Mouse (Mus musculus) forebrain, embryonic 14.5 days (tissue): Measurements from ENCODE around the gene Prickle2. TPM values are rescaled to one million over a fixed set of nuclear protein-coding genes. Genes with fewer than 3 reads are reported as not detected.

Experiments used
- ATAC-seq: fragments of 200-750 bp; cut with Nextera tagmentation; 2 replicates; pipeline ENCODE4 v1.8.0; 2017; ENCODE audit warnings: mild to moderate bottlenecking, moderate library complexity
- DNase-seq: peaks from one replicate; pipeline ENCODE4 v3.0.0-alpha.2; 2015; ENCODE audit warnings: low spot score
- H3K27ac ChIP-seq: fragments of 300-500 bp; sonication (generic); 2 replicates; pipeline ENCODE4 v1.5.1; 2014; ENCODE audit warnings: low read depth, mild to moderate bottlenecking, control low read depth, low read length, moderate library complexity
- H3K27me3 ChIP-seq: fragments of 300-500 bp; sonication (generic); replicated peaks from 2 replicates; pipeline ENCODE4 v1.6.1; 2014; ENCODE audit warnings: low read length, control low read depth, mixed read lengths; ENCODE audit not compliant: control insufficient read depth, insufficient read depth
- H3K36me3 ChIP-seq: fragments of 300-500 bp; sonication (generic); 2 replicates; pipeline ENCODE4 v1.6.1; 2014; ENCODE audit warnings: low read length, control low read depth; ENCODE audit not compliant: control insufficient read depth, insufficient read depth
- H3K4me1 ChIP-seq: fragments of 300-500 bp; sonication (generic); 2 replicates; pipeline ENCODE4 v1.6.1; 2014; ENCODE audit warnings: antibody characterized with exemption, low read length, control low read depth; ENCODE audit not compliant: control insufficient read depth, insufficient read depth
- H3K4me2 ChIP-seq: fragments of 300-500 bp; sonication (generic); 2 replicates; pipeline ENCODE4 v1.6.1; 2014; ENCODE audit warnings: mild to moderate bottlenecking, control low read depth, low read length
- H3K4me3 ChIP-seq: fragments of 300-500 bp; sonication (generic); 2 replicates; pipeline ENCODE4 v1.5.1; 2014; ENCODE audit warnings: low read depth, low read length, control low read depth
- H3K9ac ChIP-seq: fragments of 300-500 bp; sonication (generic); 2 replicates; pipeline ENCODE4 v1.6.1; 2014; ENCODE audit warnings: mild to moderate bottlenecking, low read length, control low read depth, moderate library complexity
- H3K9me3 ChIP-seq: fragments of 300-500 bp; sonication (generic); replicated peaks from 2 replicates; pipeline ENCODE4 v1.6.1; 2016; ENCODE audit warnings: low read length, control low read depth, mixed read lengths; ENCODE audit not compliant: control insufficient read depth
- WGBS: fragments of 180-500 bp; shearing (Covaris S2); extraction: QIAGEN DNeasy Blood & Tissue Kit; methylation state at CpG from one replicate; pipeline ENCODE4 v1.1.7; 2014; 5-methylcytosine and 5-hydroxymethylcytosine counted together
- polyA plus RNA-seq: library from polyadenylated mRNA; unstranded; fragments of >200 nt; fragmentation: Nextera tagmentation; extraction: Ambion mirVana; gene quantifications from 2 replicates; pipeline ENCODE4 v1.2.1, GENCODE M21; 2014

The Prickle2 gene
- polyA plus RNA-seq, 1 experiment from 2014 or later = 5.5 TPM

GRCm38 (mm10) chr6:92468892-92469291 lies 237.1 kb downstream of the Prickle2 start:
- no peak overlapping the region for H3K4me2 ChIP-seq
- no peaks in the 10 kb centered on the region for H3K36me3 ChIP-seq
- no peak overlapping the region for H3K4me3 ChIP-seq
- H3K9me3 ChIP-seq = no peaks in the 10 kb centered on the region
- H3K4me1 ChIP-seq = 0 out of 2 replicates have a peak, but pooled peaks cover 2% of the 10 kb centered on the region
- no peak for ATAC-seq
- no peaks in the 10 kb centered on the region for H3K27me3 ChIP-seq
- no peak overlapping the region for H3K9ac ChIP-seq
- H3K27ac ChIP-seq = no peak overlapping the region
- 87% methylated on average over 4 of the region's 4 CpGs for WGBS
- DNase-seq = no peak

- Histone ChIP-seq H3K36me3 (no peaks in the 10 kb centered on the region), H3K4me3 (no peak overlapping the region), H3K27ac (no peak overlapping the region), H3K4me1 (0 out of 2 replicates have a peak, but pooled peaks cover 2% of the 10 kb centered on the region), H3K9me3 (no peaks in the 10 kb centered on the region), H3K4me2 (no peak overlapping the region), H3K9ac (no peak overlapping the region), H3K27me3 (no peaks in the 10 kb centered on the region)
- DNase-seq = no peak
- WGBS = 64% methylated on average over 3 of the region's 3 CpGs
- ATAC-seq = no peak
Measured at GRCm38 (mm10) chr6:92468383-92468791, 237.6 kb downstream of the Prickle2 start.

GRCm38 (mm10) chr6:92467343-92467742 lies 238.6 kb downstream of the Prickle2 start:
- DNase-seq (peak; percentile 74), ATAC-seq (peak; percentile 64; the same call in 1 of the 2 replicates)
- Histone ChIP-seq H3K4me3 (no peak overlapping the region), H3K4me1 (0 out of 2 replicates have a peak, but pooled peaks cover 2% of the 10 kb centered on the region), H3K27me3 (no peaks in the 10 kb centered on the region), H3K9ac (no peak overlapping the region), H3K36me3 (no peaks in the 10 kb centered on the region), H3K9me3 (no peaks in the 10 kb centered on the region), H3K4me2 (no peak overlapping the region), H3K27ac (no peak overlapping the region)
- 36% methylated on average over 2 of the region's 2 CpGs for WGBS

- Histone ChIP-seq H3K4me2 (no peak overlapping the region), H3K27ac (no peak overlapping the region), H3K4me3 (no peak overlapping the region), H3K9ac (no peak overlapping the region), H3K9me3 (no peaks in the 10 kb centered on the region), H3K4me1 (peaks cover 6% of the 10 kb centered on the region; the same call in 1 of the 2 replicates), H3K27me3 (no peaks in the 10 kb centered on the region), H3K36me3 (no peaks in the 10 kb centered on the region)
- DNase-seq (no peak), ATAC-seq (no peak)
- WGBS = 86% methylated on average over 1 of the region's 1 CpGs
Measured at GRCm38 (mm10) chr6:92465666-92466065, 240.3 kb downstream of the Prickle2 start.

GRCm38 (mm10) chr6:92464781-92465337 lies 241.1 kb downstream of the Prickle2 start:
- Histone ChIP-seq H3K27ac (no peak overlapping the region), H3K9ac (no peak overlapping the region), H3K27me3 (no peaks in the 10 kb centered on the region), H3K36me3 (no peaks in the 10 kb centered on the region), H3K4me2 (no peak overlapping the region), H3K4me3 (no peak overlapping the region), H3K4me1 (peaks cover 9% of the 10 kb centered on the region; the same call in 1 of the 2 replicates), H3K9me3 (no peaks in the 10 kb centered on the region)
- ATAC-seq (peak; percentile 72), DNase-seq (peak; percentile 54)
- 56% methylated on average over 7 of the region's 7 CpGs for WGBS

GRCm38 (mm10) chr6:92463768-92464167 lies 242.2 kb downstream of the Prickle2 start:
- H3K4me1 ChIP-seq = peaks cover 9% of the 10 kb centered on the region; the same call in 1 of the 2 replicates
- no peak overlapping the region for H3K27ac ChIP-seq
- no peak overlapping the region for H3K9ac ChIP-seq
- H3K4me2 ChIP-seq = no peak overlapping the region
- H3K4me3 ChIP-seq = no peak overlapping the region
- no peaks in the 10 kb centered on the region for H3K36me3 ChIP-seq
- ATAC-seq (no peak), DNase-seq (no peak)
- H3K27me3 ChIP-seq = no peaks in the 10 kb centered on the region
- no peaks in the 10 kb centered on the region for H3K9me3 ChIP-seq
- WGBS = 86% methylated on average over 9 of the region's 9 CpGs

GRCm38 (mm10) chr6:92460750-92461149 lies 245.2 kb downstream of the Prickle2 start:
- ATAC-seq (no peak), DNase-seq (no peak)
- H3K27ac ChIP-seq = no peak overlapping the region; the same call in 1 of the 2 replicates
- H3K27me3 ChIP-seq = no peaks in the 10 kb centered on the region
- H3K4me3 ChIP-seq = no peak overlapping the region
- H3K4me2 ChIP-seq = no peak overlapping the region
- no peaks in the 10 kb centered on the region for H3K36me3 ChIP-seq
- no peak overlapping the region for H3K9ac ChIP-seq
- H3K4me1 ChIP-seq = peaks cover 11% of the 10 kb centered on the region
- H3K9me3 ChIP-seq = no peaks in the 10 kb centered on the region
- 36% methylated on average over 2 of the region's 2 CpGs for WGBS

- DNase-seq = no peak
- no peak for ATAC-seq
- Histone ChIP-seq H3K4me1 (peaks cover 10% of the 10 kb centered on the region), H3K27me3 (no peaks in the 10 kb centered on the region), H3K4me2 (no peak overlapping the region), H3K9me3 (no peaks in the 10 kb centered on the region), H3K27ac (no peak overlapping the region), H3K9ac (no peak overlapping the region), H3K4me3 (no peak overlapping the region), H3K36me3 (no peaks in the 10 kb centered on the region)
- 90% methylated on average over 4 of the region's 4 CpGs for WGBS
Measured at GRCm38 (mm10) chr6:92458026-92458425, 247.9 kb downstream of the Prickle2 start.

- Histone ChIP-seq H3K9me3 (no peaks in the 10 kb centered on the region), H3K9ac (no peak overlapping the region), H3K27me3 (no peaks in the 10 kb centered on the region), H3K4me3 (no peak overlapping the region), H3K4me2 (no peak overlapping the region), H3K27ac (no peak overlapping the region), H3K4me1 (no peaks in the 10 kb centered on the region), H3K36me3 (no peaks in the 10 kb centered on the region)
- ATAC-seq = no peak
- no peak for DNase-seq
- WGBS = 50% methylated on average over 1 of the region's 1 CpGs
Measured at GRCm38 (mm10) chr6:92451421-92451820, 254.5 kb downstream of the Prickle2 start.
